Mouse (Mus musculus): Measurements from ENCODE around the gene Rpe. TPM values are rescaled to one million over a fixed set of nuclear protein-coding genes. Genes with fewer than 3 reads are reported as not detected.

The Rpe gene
- polyA plus RNA-seq (2012; rRNA removed): 4.6 and 7.1 TPM in 2 replicates

GRCm38 (mm10) chr1:66700693-66701575, at the start of gene Rpe:
TSS of gene Rpe (plus strand) at chr1:66700831.

Other genes starting within 250 kb of the Rpe start
- gene Unc80, start 232.5 kb upstream of the Rpe start, polyA plus RNA-seq (2012; rRNA removed): 0.03 and 0.08 TPM in 2 replicates
- gene Kansl1l, start 116.7 kb downstream of the Rpe start, polyA plus RNA-seq (2012; rRNA removed): 0.13 and 0.24 TPM in 2 replicates
- 4.6 and 6.7 TPM in 2 replicates for gene Acadl, start 162.4 kb downstream of the Rpe start, polyA plus RNA-seq (2012; rRNA removed)
- 23.3 and 47.1 TPM in 2 replicates for gene Myl1, start 244.6 kb downstream of the Rpe start, polyA plus RNA-seq (2012; rRNA removed)

All from stomach, adult 2 months (tissue).